Mouse (Mus musculus) retina, postnatal 7 days (tissue): ENCODE results near the gene Rnf10.
A peak's percentile ranks its signal among the peaks of the same experiment; 100 is the strongest.

Experiments
- DNase-seq: peaks from one replicate; pipeline ENCODE4 v3.0.0-alpha.2; 2012; ENCODE audit warnings: low read depth, low spot score

Rnf10 gene

DNA sequence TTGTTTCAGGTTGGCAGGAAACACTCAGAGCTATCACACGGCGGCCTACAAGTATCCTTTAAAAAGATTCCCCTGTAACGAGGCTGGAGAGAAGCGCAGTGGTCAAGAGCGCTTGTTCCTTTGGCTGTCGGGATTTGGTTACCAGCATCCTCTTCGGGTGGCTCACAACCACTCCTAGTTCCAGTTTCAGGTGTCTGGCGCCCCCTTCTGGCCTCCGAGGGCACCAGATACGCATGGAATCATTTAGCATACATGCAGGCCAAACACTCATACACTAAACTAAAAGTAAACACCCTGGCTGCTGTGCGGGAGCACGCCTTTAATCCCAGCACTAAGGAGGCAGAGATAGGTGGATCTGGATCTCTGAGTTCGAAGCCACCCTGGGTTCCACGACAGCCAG, 3.3 kb upstream of the Rnf10 start:
- DNase-seq = no peak

DNA sequence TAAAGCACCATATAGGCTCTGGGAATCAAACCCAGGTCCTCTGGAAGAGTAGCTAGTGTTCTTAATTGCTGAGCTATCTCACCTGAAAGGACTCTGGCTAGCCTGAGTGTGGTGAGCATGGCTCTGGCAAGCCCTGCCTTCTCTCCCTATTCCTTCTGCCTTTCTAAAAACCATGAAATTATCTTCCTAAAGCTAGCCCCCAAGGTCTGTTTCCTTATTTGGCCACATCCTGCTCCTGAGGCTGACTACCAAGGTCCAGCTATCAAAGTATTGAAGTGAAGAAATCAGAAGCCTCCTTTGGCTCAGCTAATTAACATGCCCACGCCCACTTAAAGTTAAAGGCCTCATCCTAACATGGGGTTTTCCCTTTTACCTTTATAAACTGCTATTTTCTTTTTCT, 2.1 kb upstream of the Rnf10 start:
- no peak for DNase-seq

DNA sequence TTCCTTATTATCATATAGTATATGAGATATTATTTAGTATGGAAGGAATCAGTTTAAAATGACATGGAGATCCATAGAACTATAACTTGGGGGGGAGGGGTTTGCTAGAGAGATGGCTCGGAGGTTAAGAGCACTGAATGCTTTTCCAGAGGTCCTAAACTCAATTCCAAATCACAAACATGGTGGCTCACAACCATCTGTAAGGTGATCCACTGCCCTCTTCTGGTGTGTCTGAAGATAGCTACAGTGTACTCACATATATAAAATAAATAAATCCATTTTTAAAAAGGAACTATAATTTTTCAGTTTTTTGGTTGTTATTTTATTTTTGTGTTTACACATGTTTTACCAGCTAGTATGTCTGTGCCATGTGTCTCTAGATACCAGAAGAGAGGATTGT, 1.7 kb upstream of the Rnf10 start:
- DNase-seq = no peak

DNA sequence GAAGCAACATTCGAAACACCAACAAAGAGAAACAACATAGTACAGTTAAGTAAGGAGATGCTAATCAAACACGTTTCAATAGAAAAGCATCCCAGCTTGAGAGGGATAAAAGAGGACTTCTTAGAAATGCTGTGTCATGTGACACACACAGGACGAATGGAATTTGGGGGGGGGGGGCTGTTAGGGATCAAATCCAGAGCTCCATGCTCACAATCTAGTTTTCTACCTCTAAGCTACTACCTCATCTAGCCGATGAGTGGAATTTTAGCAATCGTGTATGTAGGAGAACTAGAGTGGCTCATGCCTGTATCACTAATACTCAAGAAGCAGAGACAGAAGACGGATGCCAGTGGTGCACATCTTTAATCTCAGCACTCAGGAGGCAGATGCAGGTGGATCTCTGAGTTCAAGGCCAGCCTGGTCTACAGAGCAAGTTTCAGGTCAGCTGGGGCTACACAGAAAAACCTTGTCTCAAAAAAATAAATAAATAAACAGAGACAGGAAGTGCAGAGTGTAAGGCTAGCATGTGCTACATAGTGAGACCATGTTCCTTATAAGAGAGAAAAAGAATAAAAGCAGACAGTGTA, 944 bp upstream of the Rnf10 start:
- DNase-seq = no peak

DNA sequence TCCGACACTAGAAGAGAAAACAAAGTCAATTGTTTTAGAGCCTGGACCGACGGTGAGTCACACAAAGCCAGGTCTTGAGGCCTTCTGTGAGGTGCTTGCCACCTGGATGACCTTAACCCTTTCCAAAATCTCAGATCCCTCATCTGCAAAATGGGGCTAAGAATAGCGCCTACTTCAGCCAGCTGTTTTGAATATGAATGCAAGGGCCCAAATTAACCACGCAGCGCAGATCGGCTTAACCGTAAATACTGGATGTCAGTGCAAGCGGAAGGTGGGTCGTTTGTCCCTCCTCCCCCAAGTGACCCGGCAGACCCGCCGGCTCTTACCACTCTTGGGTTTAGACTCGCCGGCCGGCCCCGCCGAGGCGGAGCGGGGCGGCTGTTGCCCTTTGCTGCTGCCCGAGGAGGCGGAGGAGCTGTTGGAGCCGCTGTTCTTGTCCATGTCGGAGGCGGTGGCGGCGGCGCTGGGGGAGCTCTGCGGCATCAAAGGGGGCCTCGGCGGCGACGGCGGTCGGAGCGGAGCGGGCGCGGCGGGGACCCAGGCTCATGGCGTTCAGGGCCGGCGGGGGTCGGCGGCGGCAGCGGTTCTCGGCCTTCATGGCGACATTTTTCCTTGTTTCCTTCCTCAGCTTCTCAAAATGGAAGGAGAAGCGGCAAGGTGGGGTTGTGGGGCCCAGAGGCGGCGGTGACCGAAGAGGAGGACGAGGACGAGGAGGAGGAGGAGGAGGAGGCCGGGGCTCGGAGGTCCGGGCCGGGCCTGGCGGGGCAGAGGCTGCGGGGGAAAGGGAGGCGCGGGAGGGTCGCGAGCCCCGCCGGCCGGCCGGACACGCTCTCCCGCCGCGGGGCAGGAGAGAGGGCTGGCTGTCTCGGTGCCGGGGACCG, 527 bp downstream of the Rnf10 start:
- no peak for DNase-seq

DNA sequence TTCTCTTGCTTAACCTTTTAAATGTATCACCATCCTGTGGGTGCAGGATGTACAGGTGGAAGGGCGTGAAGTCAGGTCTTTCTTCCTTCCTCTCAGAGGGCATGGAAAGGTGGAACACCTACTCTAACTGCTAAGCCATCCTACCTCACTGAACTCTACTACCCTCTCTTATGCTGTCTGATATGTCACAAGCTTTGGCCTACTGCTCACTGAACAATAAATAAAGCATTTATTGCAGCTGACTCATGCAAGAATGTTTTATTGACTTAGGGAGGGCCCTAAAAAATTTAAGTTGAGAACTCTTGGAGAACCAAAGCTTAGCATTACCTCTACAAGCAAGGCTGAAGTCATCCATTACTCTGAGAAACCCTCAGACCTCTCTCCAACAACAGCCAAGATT, 2.7 kb downstream of the Rnf10 start:
- no peak for DNase-seq

DNA sequence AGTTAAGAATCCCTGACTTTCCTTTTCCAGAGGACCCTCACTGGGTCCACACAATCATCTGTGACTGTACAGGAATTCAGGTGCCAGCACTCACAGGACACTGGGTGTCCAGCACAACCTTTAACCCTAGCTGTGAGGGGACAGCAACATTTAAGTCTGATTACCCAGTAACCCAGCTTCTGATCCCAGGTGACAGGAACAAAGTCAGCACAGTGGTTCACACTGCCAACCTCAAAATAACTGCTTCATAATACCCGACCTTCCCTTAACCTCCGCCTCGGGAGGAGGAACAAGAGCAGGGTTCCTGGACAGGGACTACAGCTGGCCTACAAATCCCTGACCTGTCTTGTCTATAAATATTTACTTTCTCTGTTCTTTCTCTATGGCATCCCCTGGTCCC, 4.4 kb downstream of the Rnf10 start:
- DNase-seq = no peak

DNA sequence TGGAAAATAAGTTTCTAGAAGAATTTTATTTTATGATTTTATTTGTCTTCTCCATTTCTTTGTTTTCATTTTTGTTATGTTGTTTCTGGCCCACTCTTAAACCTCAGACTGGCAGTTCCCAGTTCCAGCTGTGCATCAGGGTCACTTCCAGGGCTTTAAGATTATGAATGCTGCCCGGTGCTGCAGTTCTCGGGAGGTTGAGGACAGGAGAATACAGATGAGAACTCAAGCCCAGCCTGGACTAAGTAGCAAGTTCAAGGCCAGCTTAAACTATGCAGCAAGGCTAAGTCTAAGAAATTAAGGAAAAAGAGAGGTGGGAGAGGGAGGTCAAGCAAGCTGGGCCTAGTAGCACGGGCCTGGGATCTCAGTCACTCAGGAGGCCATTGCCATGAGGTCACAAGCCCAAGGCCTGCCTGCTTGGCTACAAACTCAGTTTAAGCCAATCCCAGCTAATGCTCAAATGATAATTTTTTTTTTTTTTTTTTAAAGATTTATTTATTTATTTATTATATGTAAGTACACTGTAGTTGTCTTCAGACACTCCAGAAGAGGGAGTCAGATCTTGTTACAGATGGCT, 5.1 kb downstream of the Rnf10 start:
- DNase-seq = no peak

DNA sequence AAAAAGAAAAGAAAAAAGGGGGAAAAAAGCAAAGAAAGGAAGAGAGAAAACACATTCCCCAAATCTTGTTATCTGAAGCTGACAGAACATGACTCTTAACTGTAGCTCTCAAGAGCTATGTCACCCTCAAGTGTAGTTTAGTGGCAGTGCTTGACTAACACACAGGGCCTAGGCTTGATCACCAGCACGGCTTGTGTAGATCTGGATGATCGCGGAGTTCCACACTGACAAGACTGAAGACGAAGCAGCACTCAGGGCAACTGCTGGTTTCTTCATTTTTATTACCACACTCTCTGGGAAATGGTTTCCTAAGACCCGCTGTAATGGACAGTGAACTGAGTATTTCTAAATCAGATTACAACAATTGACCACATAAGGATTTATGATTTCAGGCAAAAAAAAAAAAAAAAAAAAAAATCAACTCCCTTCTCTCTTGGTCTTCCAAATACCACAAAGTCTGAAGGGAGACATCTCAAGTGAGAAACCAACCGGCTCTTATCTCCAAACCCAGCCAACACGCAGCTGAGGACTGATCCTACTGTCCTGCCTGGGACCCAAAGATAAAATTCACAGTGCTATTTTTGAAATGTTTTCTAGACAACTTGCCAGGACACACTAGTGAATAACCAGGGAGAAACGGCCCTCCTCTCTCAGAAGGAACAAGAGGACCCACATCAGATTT, 5.8 kb downstream of the Rnf10 start:
- DNase-seq = no peak

- DNase-seq = no peak
These were observed 6.4 kb downstream of the Rnf10 start for GRCm38 (mm10) chr5:115266340-115266739.

GRCm38 (mm10) chr5:115262502-115263291, 10.0 kb downstream of the Rnf10 start:
- DNase-seq = no peak

GRCm38 (mm10) chr5:115261880-115262279, 10.8 kb downstream of the Rnf10 start:
- DNase-seq = no peak

GRCm38 (mm10) chr5:115261141-115261540, 11.6 kb downstream of the Rnf10 start:
- DNase-seq = no peak

- no peak for DNase-seq
These were observed 12.3 kb downstream of the Rnf10 start for GRCm38 (mm10) chr5:115260356-115260755.

- DNase-seq = no peak
These were observed 15.7 kb downstream of the Rnf10 start for GRCm38 (mm10) chr5:115256909-115257546.

GRCm38 (mm10) chr5:115255472-115255871, 17.2 kb downstream of the Rnf10 start:
- no peak for DNase-seq

- DNase-seq = no peak
These were observed 32.5 kb downstream of the Rnf10 start for GRCm38 (mm10) chr5:115240191-115240590.

- no peak for DNase-seq
These were observed 33.9 kb downstream of the Rnf10 start for GRCm38 (mm10) chr5:115238729-115239195.

DNA sequence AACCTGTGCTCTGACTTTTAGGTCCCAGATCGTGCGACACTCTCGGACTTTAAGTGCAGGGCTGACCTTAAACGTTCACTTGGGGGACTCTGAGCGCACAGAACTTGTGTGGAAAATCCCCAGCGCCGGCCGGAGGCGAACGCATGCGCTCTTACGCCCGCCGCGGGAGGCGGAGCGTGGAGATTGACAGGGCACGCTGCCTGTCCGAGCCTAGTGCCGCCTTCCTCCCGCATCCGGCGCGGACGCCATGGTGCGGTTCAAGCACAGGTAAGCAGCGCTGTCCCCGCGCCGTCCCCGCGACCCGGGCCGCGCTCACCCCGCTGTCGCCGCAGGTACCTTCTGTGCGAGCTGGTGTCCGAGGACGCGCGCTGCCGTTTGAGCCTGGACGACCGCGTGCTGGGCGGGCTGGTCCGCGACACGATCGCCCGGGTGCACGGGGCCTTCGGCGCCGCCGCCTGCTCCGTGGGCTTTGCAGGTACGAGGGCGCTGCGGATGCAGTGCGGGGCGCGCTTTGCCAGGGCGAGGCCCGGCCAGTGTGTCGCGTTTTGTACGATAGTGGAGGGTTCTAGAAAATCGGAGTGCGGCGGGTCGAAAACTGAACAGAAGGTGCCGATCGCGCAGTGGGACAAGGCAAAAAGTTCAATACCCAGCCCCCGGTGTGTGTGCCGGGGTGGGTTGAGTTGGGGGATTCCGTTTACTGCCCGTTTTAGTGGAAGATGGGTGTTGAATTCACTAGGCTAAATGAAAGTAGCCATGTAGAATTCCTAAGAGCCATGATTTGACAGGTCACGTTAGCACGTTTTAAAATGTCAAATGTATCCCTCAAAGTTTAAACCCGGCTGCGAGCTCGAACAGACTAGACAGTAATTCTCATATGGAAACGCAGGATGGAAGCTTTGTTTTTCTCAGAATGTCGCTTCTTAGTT, 34.6 kb downstream of the Rnf10 start:
- DNase-seq = peak; percentile 82

DNA sequence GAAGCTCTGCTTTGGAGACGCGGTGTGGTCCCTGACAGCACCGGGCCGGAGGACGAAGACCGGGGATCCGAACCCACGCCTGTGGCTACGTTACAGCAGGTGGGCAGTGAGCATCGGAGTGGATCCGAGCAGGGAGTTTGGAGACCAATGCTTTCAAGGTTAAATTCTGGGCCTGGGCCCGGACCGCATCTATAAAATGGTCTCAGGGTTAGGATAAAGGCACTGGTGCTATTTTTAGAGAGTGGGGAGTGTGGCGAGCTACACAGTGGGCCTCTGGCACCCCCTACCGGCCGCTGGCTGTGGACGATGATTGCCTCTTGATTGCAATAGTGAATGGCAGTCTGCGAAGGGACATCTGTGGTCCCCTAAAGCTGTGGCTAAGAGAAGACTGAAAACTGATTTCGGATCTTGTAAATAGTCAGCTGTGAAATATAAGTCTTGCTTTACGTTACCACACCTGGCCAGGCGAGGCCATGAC, 36.9 kb downstream of the Rnf10 start, which contains the start of gene Pop5:
Gene Pop5, plus strand, starts transcription at position 51 of the 478 bp plus-strand sequence.
- peak; percentile 82 for DNase-seq
